Mouse (Mus musculus) heart, embryonic 11.5 days (tissue): ENCODE data around the gene Bspry. TPM values are rescaled to one million over a fixed set of nuclear protein-coding genes. Genes with fewer than 3 reads are reported as not detected.

Experiments used
- ATAC-seq: fragments of 200-750 bp; cut with Nextera tagmentation; replicated peaks from 2 replicates; pipeline ENCODE4 v1.8.0; 2017; ENCODE audit warnings: moderate library complexity; ENCODE audit not compliant: insufficient number of reproducible peaks, low FRiP score, low TSS enrichment
- H3K27ac ChIP-seq: fragments of 300-500 bp; sonication (generic); 2 replicates; pipeline ENCODE4 v1.5.1; 2014; ENCODE audit warnings: mild to moderate bottlenecking, low read depth, low read length
- H3K27me3 ChIP-seq: fragments of 300-500 bp; sonication (generic); 2 replicates; pipeline ENCODE4 v1.6.1; 2014; ENCODE audit warnings: mild to moderate bottlenecking, low read length, mixed read lengths; ENCODE audit not compliant: control insufficient read depth, insufficient read depth
- H3K36me3 ChIP-seq: fragments of 300-500 bp; sonication (generic); 2 replicates; pipeline ENCODE4 v1.6.1; 2014; ENCODE audit warnings: mild to moderate bottlenecking, low read length, moderate library complexity, mixed read lengths; ENCODE audit not compliant: control insufficient read depth, insufficient read depth
- H3K4me1 ChIP-seq: fragments of 300-500 bp; sonication (generic); 2 replicates; pipeline ENCODE4 v1.6.1; 2014; ENCODE audit warnings: low read length; ENCODE audit not compliant: control insufficient read depth, insufficient read depth
- H3K4me2 ChIP-seq: fragments of 300-500 bp; sonication (generic); 2 replicates; pipeline ENCODE4 v1.6.1; 2014; ENCODE audit warnings: mild to moderate bottlenecking, moderate library complexity
- H3K4me3 ChIP-seq: fragments of 300-500 bp; sonication (generic); 2 replicates; pipeline ENCODE4 v1.5.1; 2014; ENCODE audit warnings: low read depth, low read length
- H3K9ac ChIP-seq: fragments of 300-500 bp; sonication (generic); 2 replicates; pipeline ENCODE4 v1.6.1; 2014; ENCODE audit warnings: mild to moderate bottlenecking, low read depth, low read length, moderate library complexity
- H3K9me3 ChIP-seq: fragments of 300-500 bp; sonication (generic); replicated peaks from 2 replicates; pipeline ENCODE4 v1.6.1; 2016; ENCODE audit warnings: low read length; ENCODE audit not compliant: control insufficient read depth
- WGBS: fragments of 180-500 bp; shearing (Covaris S2); extraction: QIAGEN DNeasy Blood & Tissue Kit; methylation state at CpG from one replicate; pipeline ENCODE4 v1.1.7; 2014; ENCODE audit not compliant: insufficient replicate concordance; 5-methylcytosine and 5-hydroxymethylcytosine counted together
- polyA plus RNA-seq: library from polyadenylated mRNA; unstranded; fragments of >200 nt; fragmentation: Nextera tagmentation; extraction: Ambion mirVana; gene quantifications from 2 replicates; pipeline ENCODE4 v1.2.1, GENCODE M21; 2014

Bspry gene
- polyA plus RNA-seq, 1 experiment from 2014 or later: 0.83 TPM

DNA sequence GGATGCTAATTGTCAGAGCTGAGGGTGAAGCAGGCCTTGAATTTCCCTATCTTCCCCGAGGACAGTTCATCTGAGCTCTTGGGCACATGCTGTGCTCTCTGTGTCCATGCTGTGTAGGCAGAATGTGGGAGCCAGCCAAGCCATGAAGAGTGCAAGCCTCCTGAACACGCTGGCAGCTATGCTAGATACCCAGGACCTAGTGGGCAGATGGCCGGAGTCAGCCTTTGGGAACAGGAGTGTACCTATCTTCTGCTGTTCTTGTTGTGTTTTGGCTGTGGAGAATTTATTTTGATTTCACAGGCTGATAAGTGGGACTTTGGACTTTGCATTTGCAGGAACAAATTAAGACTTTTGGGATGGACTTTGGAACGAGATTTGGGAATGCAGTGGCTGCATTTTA lies 39.3 kb upstream of the Bspry start:
- Histone ChIP-seq H3K9ac (no peak overlapping the region), H3K27ac (no peak overlapping the region), H3K4me2 (no peak overlapping the region), H3K36me3 (no peaks in the 10 kb centered on the region), H3K27me3 (no peaks in the 10 kb centered on the region), H3K4me3 (no peak overlapping the region), H3K9me3 (no peaks in the 10 kb centered on the region), H3K4me1 (no peaks in the 10 kb centered on the region)
- WGBS: 72% methylated on average over 4 of the region's 4 CpGs
- ATAC-seq: no peak

DNA sequence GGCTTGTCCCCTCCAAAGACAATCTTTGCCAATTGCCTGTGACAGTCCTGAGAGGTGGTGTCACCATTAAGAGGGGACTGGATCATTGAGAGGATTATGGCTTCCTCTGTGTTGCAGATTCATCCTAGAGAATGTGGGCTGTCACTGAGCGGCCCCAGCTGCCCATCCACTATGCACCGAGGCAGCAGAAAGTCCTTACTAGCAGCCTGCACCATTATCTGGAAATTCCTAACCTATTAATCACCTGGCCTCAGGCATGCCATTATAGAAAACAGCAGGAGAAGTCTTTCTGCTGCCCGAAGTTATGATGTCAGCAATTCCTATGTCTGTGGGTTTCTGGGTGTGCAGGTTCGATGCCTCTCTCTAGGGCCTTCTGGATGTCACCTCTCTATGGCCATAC lies 38.9 kb upstream of the Bspry start:
- H3K27ac ChIP-seq: no peak overlapping the region
- no peak overlapping the region for H3K4me2 ChIP-seq
- no peak for ATAC-seq
- no peaks in the 10 kb centered on the region for H3K4me1 ChIP-seq
- no peaks in the 10 kb centered on the region for H3K27me3 ChIP-seq
- no peak overlapping the region for H3K4me3 ChIP-seq
- WGBS: 60% methylated on average over 4 of the region's 4 CpGs
- H3K36me3 ChIP-seq: no peaks in the 10 kb centered on the region
- no peaks in the 10 kb centered on the region for H3K9me3 ChIP-seq
- no peak overlapping the region for H3K9ac ChIP-seq

GRCm38 (mm10) chr4:62454995-62455394 lies 24.9 kb upstream of the Bspry start:
- no peaks in the 10 kb centered on the region for H3K9me3 ChIP-seq
- no peak overlapping the region for H3K27ac ChIP-seq
- no peaks in the 10 kb centered on the region for H3K4me1 ChIP-seq
- 47% methylated on average over 5 of the region's 5 CpGs for WGBS
- no peaks in the 10 kb centered on the region for H3K27me3 ChIP-seq
- no peak overlapping the region for H3K9ac ChIP-seq
- H3K4me3 ChIP-seq: no peak overlapping the region
- H3K36me3 ChIP-seq: no peaks in the 10 kb centered on the region
- H3K4me2 ChIP-seq: no peak overlapping the region
- ATAC-seq: no peak

DNA sequence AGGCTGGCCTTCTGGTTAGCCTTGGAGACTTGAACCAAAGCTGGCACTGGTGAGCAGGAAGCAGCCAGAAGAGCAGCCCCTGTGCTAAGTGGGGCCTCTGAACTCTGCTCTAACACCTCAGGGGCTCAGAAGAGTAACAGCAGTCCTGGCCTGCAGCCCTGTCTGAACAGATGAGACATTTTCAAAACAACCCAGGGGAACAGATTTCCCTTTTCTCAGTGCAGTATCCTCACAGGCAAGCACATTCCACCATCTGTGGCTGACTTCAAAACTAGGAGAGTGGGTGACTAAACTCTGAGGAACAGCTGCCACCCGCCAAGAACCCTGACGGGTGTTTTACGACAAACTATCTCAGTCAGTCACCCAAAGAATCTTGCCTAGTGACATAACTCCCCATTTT lies 20.8 kb upstream of the Bspry start:
- H3K4me3 ChIP-seq: no peak overlapping the region
- no peaks in the 10 kb centered on the region for H3K4me1 ChIP-seq
- no peak overlapping the region for H3K27ac ChIP-seq
- no peaks in the 10 kb centered on the region for H3K36me3 ChIP-seq
- H3K4me2 ChIP-seq: no peak overlapping the region
- ATAC-seq: no peak
- H3K27me3 ChIP-seq: no peaks in the 10 kb centered on the region
- no peak overlapping the region for H3K9ac ChIP-seq
- H3K9me3 ChIP-seq: no peaks in the 10 kb centered on the region
- 79% methylated on average over 3 of the region's 3 CpGs for WGBS

GRCm38 (mm10) chr4:62460348-62460747 lies 19.5 kb upstream of the Bspry start:
- Histone ChIP-seq H3K27me3 (no peaks in the 10 kb centered on the region), H3K4me3 (no peak overlapping the region), H3K4me1 (no peaks in the 10 kb centered on the region), H3K4me2 (no peak overlapping the region), H3K9me3 (no peaks in the 10 kb centered on the region), H3K36me3 (no peaks in the 10 kb centered on the region), H3K27ac (no peak overlapping the region), H3K9ac (no peak overlapping the region)
- ATAC-seq: no peak
- WGBS: 79% methylated on average over 8 of the region's 8 CpGs

DNA sequence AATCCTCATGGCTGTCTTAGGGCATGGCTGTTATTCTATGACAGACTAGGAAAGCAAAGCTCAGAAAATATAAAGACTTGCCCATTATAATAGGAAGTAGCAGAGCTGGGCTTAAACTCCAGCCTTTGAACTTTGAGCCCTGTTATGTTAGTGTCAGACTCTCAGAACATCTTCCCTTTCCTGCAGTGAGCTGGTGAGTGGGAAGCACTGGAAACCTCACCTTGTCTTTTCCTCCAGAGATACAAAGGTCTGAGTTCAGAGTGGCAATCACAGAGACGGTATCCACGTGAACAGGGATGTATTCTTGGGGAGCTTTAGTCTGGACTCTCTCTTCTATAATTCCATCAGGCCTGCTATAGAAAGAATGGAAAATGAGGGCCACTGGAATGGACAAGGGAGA lies 16.7 kb upstream of the Bspry start:
- no peak overlapping the region for H3K9ac ChIP-seq

GRCm38 (mm10) chr4:62468158-62468557 lies 11.7 kb upstream of the Bspry start:
- Histone ChIP-seq H3K9me3 (no peaks in the 10 kb centered on the region), H3K27me3 (no peaks in the 10 kb centered on the region), H3K9ac (no peak overlapping the region), H3K36me3 (no peaks in the 10 kb centered on the region), H3K4me2 (no peak overlapping the region), H3K4me3 (no peak overlapping the region), H3K4me1 (no peaks in the 10 kb centered on the region), H3K27ac (no peak overlapping the region)
- no peak for ATAC-seq
- whole genome bisulfite sequencing: 84% methylated on average over 1 of the region's 1 CpGs

More for the DNA sequence above, 16.7 kb upstream of the Bspry start:
- no peak for ATAC-seq
- H3K4me1 ChIP-seq: no peaks in the 10 kb centered on the region
- 79% methylated on average over 2 of the region's 2 CpGs for WGBS
- H3K9me3 ChIP-seq: no peaks in the 10 kb centered on the region
- no peaks in the 10 kb centered on the region for H3K36me3 ChIP-seq
- no peak overlapping the region for H3K27ac ChIP-seq
- H3K27me3 ChIP-seq: no peaks in the 10 kb centered on the region
- H3K4me2 ChIP-seq: no peak overlapping the region
- no peak overlapping the region for H3K4me3 ChIP-seq

- no peaks in the 10 kb centered on the region for H3K9me3 ChIP-seq
- no peaks in the 10 kb centered on the region for H3K4me1 ChIP-seq
- no peak within 1 kb of the TSS for H3K27ac ChIP-seq
- H3K36me3 ChIP-seq: no peaks in the 10 kb centered on the region
- peak within 1 kb of the TSS; percentile 69 for H3K4me3 ChIP-seq
- WGBS: under 1% methylated on average over 30 of the region's 30 CpGs
- H3K4me2 ChIP-seq: peak within 1 kb of the TSS; percentile 82
- ATAC-seq: peak; percentile 74
- no peaks in the 10 kb centered on the region for H3K27me3 ChIP-seq
- H3K9ac ChIP-seq: peak within 1 kb of the TSS; percentile 70
Measured at GRCm38 (mm10) chr4:62470598-62471051, 9.2 kb upstream of the Bspry start, which contains the start of gene Wdr31. Gene Wdr31, minus strand, starts transcription at chr4:62470896.

DNA sequence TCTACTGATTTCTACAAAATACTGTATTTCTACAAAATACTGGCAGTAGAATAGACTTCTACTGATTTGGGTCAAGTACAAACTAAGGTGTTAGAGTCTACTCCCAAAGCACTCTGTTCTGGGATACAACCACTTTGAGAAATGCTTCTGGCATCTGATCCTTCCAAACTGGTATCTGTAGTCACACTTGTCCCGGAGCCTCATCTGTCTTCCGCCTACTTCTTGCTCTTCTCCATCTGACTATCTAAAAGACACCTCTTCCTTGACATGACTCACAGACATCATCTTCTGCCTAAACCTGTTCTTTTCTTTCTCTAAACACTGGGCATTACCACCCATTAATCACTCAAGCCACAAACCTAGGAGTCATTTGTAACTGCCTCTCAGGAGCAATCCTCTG lies 7.8 kb upstream of the Bspry start:
- Histone ChIP-seq H3K4me1 (no peaks in the 10 kb centered on the region), H3K4me2 (no peak overlapping the region)

More for the DNA sequence above, 7.8 kb upstream of the Bspry start:
- Histone ChIP-seq H3K27ac (no peak overlapping the region), H3K9ac (no peak overlapping the region), H3K27me3 (no peaks in the 10 kb centered on the region), H3K9me3 (no peaks in the 10 kb centered on the region), H3K36me3 (no peaks in the 10 kb centered on the region), H3K4me3 (no peak overlapping the region)
- ATAC-seq: no peak
- 87% methylated on average over 2 of the region's 2 CpGs for WGBS
